Comparison of ENCODE assay signal across 7 mouse cellular contexts in genomic region chr7:101666581-101666980, GRCm38 (mm10). TPM values are rescaled to one million over a fixed set of nuclear protein-coding genes. Genes with fewer than 3 reads are reported as not detected.
A peak's percentile ranks its signal among the peaks of the same experiment; 100 is the strongest.
DNase-seq lines count a peak whose midpoint lies in the region; ATAC-seq and TF ChIP-seq lines count a peak whose summit lies in the region.

No protein-coding gene starts in this region.

- H3K79me2 ChIP-seq in C2C12 (ENCODE audit: control insufficient read depth, insufficient read depth), result peaks cover 12% of the 10 kb centered on the region

- DNase-seq in MN1 (ENCODE audit: low spot score), result peak; percentile 85
- DNase-seq in heart, embryonic 10.5 days (ENCODE audit: low spot score), result peak; percentile 77
- peak; percentile 50 to 63 for DNase-seq in kidney, postnatal 36 days
- DNase-seq in lung, postnatal 0 days (ENCODE audit: low spot score), result peak; percentile 82
- peak; percentile 59 for DNase-seq in skeletal muscle tissue, adult 2 months (ENCODE audit: low read depth, low spot score)

- H3K4me3 ChIP-seq in C2C12 (ENCODE audit: insufficient read depth, poor library complexity, severe bottlenecking), result no peak overlapping the region
- no peak overlapping the region for H3K4me3 ChIP-seq in cortical plate, adult 2 months (ENCODE audit: insufficient read depth, low read length)
- H3K4me3 ChIP-seq in heart, embryonic 10.5 days, result no peak overlapping the region
- no peak overlapping the region for H3K4me3 ChIP-seq in lung, postnatal 0 days (ENCODE audit: low read depth, low read length)

- no peak overlapping the region for H3K4me2 ChIP-seq in lung, postnatal 0 days (replicated peaks; ENCODE audit: low read depth, low read length)

- no peak overlapping the region for H3K27ac ChIP-seq in cortical plate, adult 2 months (ENCODE audit: insufficient read depth, low read length)
- no peak overlapping the region for H3K27ac ChIP-seq in heart, embryonic 10.5 days
- no peak overlapping the region for H3K27ac ChIP-seq in lung, postnatal 0 days (ENCODE audit: low read length)

- no peaks in the 10 kb centered on the region for H3K27me3 ChIP-seq in C2C12 (ENCODE audit: control insufficient read depth, insufficient read depth, insufficient read length)
- no peaks in the 10 kb centered on the region for H3K27me3 ChIP-seq in heart, embryonic 10.5 days (ENCODE audit: insufficient read depth, poor library complexity, severe bottlenecking)
- H3K27me3 ChIP-seq in lung, postnatal 0 days (replicated peaks; ENCODE audit: insufficient read depth, low read length), result no peaks in the 10 kb centered on the region

- H3ac ChIP-seq in C2C12 (ENCODE audit: control insufficient read depth, insufficient read length, low read depth), result no peak overlapping the region

- H3K79me3 ChIP-seq in C2C12 (ENCODE audit: low read depth), result peaks cover 2% of the 10 kb centered on the region

- no peak for TF ChIP-seq POLR2A in cortical plate, adult 2 months (IDR thresholded peaks at IDR 0.05; ENCODE audit: extremely low read depth, insufficient read depth, low read length)

- no peaks in the 10 kb centered on the region for H3K9me3 ChIP-seq in heart, embryonic 10.5 days
- H3K9me3 ChIP-seq in lung, postnatal 0 days (ENCODE audit: low read length), result no peaks in the 10 kb centered on the region

- 0 out of 2 replicates have a peak, but pooled peaks have one; percentile 16 for ATAC-seq in lung, postnatal 0 days

- no peak overlapping the region for H3K9ac ChIP-seq in lung, postnatal 0 days (replicated peaks; ENCODE audit: low read depth)

- no peaks in the 10 kb centered on the region for H3K36me3 ChIP-seq in C2C12 (ENCODE audit: control insufficient read depth, insufficient read depth)
- H3K36me3 ChIP-seq in heart, embryonic 10.5 days, result 0 out of 2 replicates have a peak, but pooled peaks cover 5% of the 10 kb centered on the region
- no peaks in the 10 kb centered on the region for H3K36me3 ChIP-seq in lung, postnatal 0 days (ENCODE audit: insufficient read depth, low read length)

- WGBS in heart, embryonic 10.5 days, result 8% methylated on average over 3 of the region's 3 CpGs
- WGBS in lung, postnatal 0 days, result 16% methylated on average over 3 of the region's 3 CpGs

- TF ChIP-seq EP300 in lung, postnatal 0 days (IDR thresholded peaks at IDR 0.05), result no peak

- peak; percentile 43 for TF ChIP-seq CTCF in C2C12 (IDR thresholded peaks at IDR 0.05; ENCODE audit: control insufficient read depth, insufficient read depth, insufficient read length)
- peak; percentile 75 for TF ChIP-seq CTCF in cortical plate, adult 2 months (IDR thresholded peaks at IDR 0.05; ENCODE audit: extremely low read depth, insufficient read depth, low read length)
- peak; percentile 83 for TF ChIP-seq CTCF in lung, postnatal 0 days (IDR thresholded peaks at IDR 0.05)

- H3K4me1 ChIP-seq in cortical plate, adult 2 months (ENCODE audit: control insufficient read depth, insufficient read depth, low read length), result peaks cover 4% of the 10 kb centered on the region; the same call in 1 of the 2 replicates
- peaks cover 19% of the 10 kb centered on the region for H3K4me1 ChIP-seq in heart, embryonic 10.5 days
- peaks cover 8% of the 10 kb centered on the region; the same call in 1 of the 2 replicates for H3K4me1 ChIP-seq in lung, postnatal 0 days (ENCODE audit: insufficient read depth, low read depth, low read length)

TF ChIP-seq in C2C12, 6 proteins besides CTCF, POLR2A, EP300 and RAD21:
- TF ChIP-seq FOSL1 (IDR thresholded peaks at IDR 0.05; ENCODE audit: insufficient read depth, low read length, poor library complexity, severe bottlenecking) (no peak), MYOG (IDR thresholded peaks at IDR 0.05; ENCODE audit: control insufficient read depth, extremely low read depth, insufficient read length) (no peak), CEBPB (IDR thresholded peaks at IDR 0.05; ENCODE audit: low read depth) (no peak), MAX (IDR thresholded peaks at IDR 0.05) (no peak), USF1 (IDR thresholded peaks at IDR 0.05; ENCODE audit: low read depth) (no peak), MYOD1 (IDR thresholded peaks at IDR 0.05; ENCODE audit: control insufficient read depth, insufficient read length, low read depth) (no peak)

RNA-seq across cellular contexts. Expression of gene Clpb, which starts 3.1 kb away (rescaled TPM):
- 67.3 TPM for polyA plus RNA-seq in C2C12 (2012; fragmentation: generic; extraction: Trizol)
- 41.8 and 48.1 TPM in 2 replicates for polyA plus RNA-seq in cortical plate, adult 2 months (2012; rRNA removed)
- 55.9 and 63.0 TPM in 2 replicates for polyA plus RNA-seq in heart, embryonic 10.5 days (2016; fragmentation: Nextera tagmentation; extraction: Ambion mirVana)
- 21.1 and 23.4 TPM in 2 replicates for polyA plus RNA-seq in lung, postnatal 0 days (2015; fragmentation: Nextera tagmentation; extraction: Ambion mirVana)
